Mouse (Mus musculus) layer of hippocampus, adult 2 months (tissue): ENCODE measurements at regions not wholly inside any gene's neighbourhood (a gene's known extent, or its start where the extent isn't known, plus 50 kb on each side); places are given as distances from the start of the nearest gene placed in this dataset.

Source experiments
- DNase-seq, 2 experiments: peaks; one replicate each; pipeline ENCODE4 v3.0.0; 2022; ENCODE audit warnings: low spot score in 2 of 2
- H3K27ac ChIP-seq: fragments of 200-600 bp; 2 replicates; pipeline ENCODE4 v1.8.1; 2022
- H3K4me3 ChIP-seq: fragments of 200-600 bp; 2 replicates; pipeline ENCODE4 v1.8.1; 2022; ENCODE audit warnings: mild to moderate bottlenecking
- CTCF ChIP-seq: fragments of 200-600 bp; conservative IDR thresholded peaks from 2 replicates; pipeline ENCODE4 v1.8.1; 2022; ENCODE audit warnings: antibody characterized with exemption, mild to moderate bottlenecking, moderate library complexity

GRCm38 (mm10) chr2:103209512-103209981, 93.5 kb downstream of the Ehf start:
- Histone ChIP-seq H3K4me3 (no peak overlapping the region), H3K27ac (peak overlapping the region; percentile 29; the same call in 1 of the 2 replicates)
- TF ChIP-seq CTCF: no peak
- no peak for DNase-seq

GRCm38 (mm10) chr2:103211179-103211578, 91.9 kb downstream of the Ehf start:
- TF ChIP-seq CTCF: no peak
- no peak overlapping the region for H3K4me3 ChIP-seq
- no peak for DNase-seq
- no peak overlapping the region for H3K27ac ChIP-seq
